Mouse (Mus musculus) MEL (cell line): Measurements from ENCODE around the gene Pank4. TPM values are rescaled to one million over a fixed set of nuclear protein-coding genes. Genes with fewer than 3 reads are reported as not detected.

Experiments
- DNase-seq: peaks from one replicate; pipeline ENCODE4 v3.0.0; 2011; ENCODE audit warnings: low read depth, low spot score
- H3K27ac ChIP-seq: 2 replicates; pipeline ENCODE4 v1.5.1; 2012; ENCODE audit warnings: low read depth, mild to moderate bottlenecking, control low read depth, low read length, moderate library complexity; ENCODE audit not compliant: control insufficient read depth
- H3K27me3 ChIP-seq, 2 experiments: fragments of 150-350 bp in 1 of 2; sonication (generic) in 1 of 2; 2 replicates each; pipeline ENCODE4 v1.6.1; 2012; ENCODE audit warnings: low read length in 2 of 2, mild to moderate bottlenecking in 2 of 2, improper control_type of control experiment in 1 of 2, moderate library complexity in 1 of 2; ENCODE audit not compliant: insufficient read depth in 2 of 2, control insufficient read depth in 1 of 2
- H3K36me3 ChIP-seq, 2 experiments: 2 replicates each; pipeline ENCODE4 v1.6.1; 2012 to 2014; ENCODE audit warnings: low read length in 2 of 2, improper control_type of control experiment in 1 of 2, inconsistent platforms in 1 of 2, mild to moderate bottlenecking in 1 of 2; ENCODE audit not compliant: insufficient read depth in 2 of 2, control insufficient read depth in 1 of 2
- H3K4me1 ChIP-seq, 2 experiments: fragments of 150-350 bp in 1 of 2; sonication (generic) in 1 of 2; 2 replicates each; pipeline ENCODE4 v1.6.1; 2012; ENCODE audit warnings: low read length in 2 of 2, improper control_type of control experiment in 1 of 2, mild to moderate bottlenecking in 1 of 2; ENCODE audit not compliant: insufficient read depth in 2 of 2, control insufficient read depth in 1 of 2
- H3K4me3 ChIP-seq, 2 experiments: fragments of 150-350 bp in 1 of 2; sonication (generic) in 1 of 2; 2 replicates each; pipeline ENCODE4 v1.5.1; 2012; ENCODE audit warnings: low read depth in 2 of 2, low read length in 2 of 2, mild to moderate bottlenecking in 2 of 2, moderate library complexity in 2 of 2, control low read depth in 1 of 2, improper control_type of control experiment in 1 of 2; ENCODE audit not compliant: control insufficient read depth in 1 of 2, insufficient read depth in 1 of 2
- H3K79me2 ChIP-seq: 2 replicates; pipeline ENCODE4 v1.6.1; 2012; ENCODE audit warnings: mild to moderate bottlenecking, low read length, moderate library complexity; ENCODE audit not compliant: control insufficient read depth, poor library complexity, insufficient read depth
- H3K9ac ChIP-seq: 2 replicates; pipeline ENCODE4 v1.6.1; 2012; ENCODE audit warnings: low read depth, mild to moderate bottlenecking, control low read depth, low read length, moderate library complexity; ENCODE audit not compliant: control insufficient read depth, poor library complexity, severe bottlenecking
- H3K9me3 ChIP-seq: fragments of 150-350 bp; sonication (generic); replicated peaks from 2 replicates; pipeline ENCODE4 v1.6.1; 2012; ENCODE audit warnings: mild to moderate bottlenecking, low read length, improper control_type of control experiment, moderate library complexity; ENCODE audit not compliant: insufficient read depth
- BHLHE40 ChIP-seq: IDR thresholded peaks from 2 replicates; pipeline ENCODE4 v1.6.1; 2012; ENCODE audit warnings: low read depth, mild to moderate bottlenecking, inconsistent platforms, low read length, improper control_type of control experiment, borderline replicate concordance
- CHD2 ChIP-seq: IDR thresholded peaks from 2 replicates; pipeline ENCODE4 v1.6.1; 2011; ENCODE audit warnings: low read length, improper control_type of control experiment
- CTCF ChIP-seq, 3 experiments: IDR thresholded peaks in 2 of 3; conservative IDR thresholded peaks in 1 of 3; 2 replicates each; pipeline ENCODE4 v1.5.1; 2011 to 2012; ENCODE audit warnings: low read length in 3 of 3, low read depth in 2 of 3, mild to moderate bottlenecking in 2 of 3, improper control_type of control experiment in 1 of 3, inconsistent platforms in 1 of 3, mixed read lengths in 1 of 3, moderate library complexity in 1 of 3; ENCODE audit not compliant: control insufficient read depth in 1 of 3, insufficient read depth in 1 of 3, poor library complexity in 1 of 3, severe bottlenecking in 1 of 3
- HCFC1 ChIP-seq: IDR thresholded peaks from 2 replicates; pipeline ENCODE4 v1.6.1; 2012; ENCODE audit warnings: low read depth, mild to moderate bottlenecking, inconsistent platforms, low read length, improper control_type of control experiment, moderate library complexity
- MAX ChIP-seq: IDR thresholded peaks from 2 replicates; pipeline ENCODE4 v1.6.1; 2011; ENCODE audit warnings: low read length, improper control_type of control experiment
- MAZ ChIP-seq: IDR thresholded peaks from 2 replicates; pipeline ENCODE4 v1.6.1; 2012; ENCODE audit warnings: low read depth, mild to moderate bottlenecking, inconsistent platforms, low read length, improper control_type of control experiment
- MXI1 ChIP-seq: IDR thresholded peaks from 2 replicates; pipeline ENCODE4 v1.6.1; 2011; ENCODE audit warnings: mild to moderate bottlenecking, low read depth, low read length, improper control_type of control experiment
- MYB ChIP-seq: IDR thresholded peaks from 2 replicates; pipeline ENCODE4 v1.6.1; 2011; ENCODE audit warnings: mild to moderate bottlenecking, low read depth, low read length, improper control_type of control experiment
- MYC ChIP-seq: IDR thresholded peaks from 2 replicates; pipeline ENCODE4 v1.6.1; 2011; ENCODE audit warnings: low read depth, mild to moderate bottlenecking, low read length, improper control_type of control experiment, moderate library complexity
- NELFE ChIP-seq: IDR thresholded peaks from 2 replicates; pipeline ENCODE4 v1.6.1; 2011; ENCODE audit warnings: low read depth, low read length, improper control_type of control experiment
- POLR2AphosphoS2 ChIP-seq: IDR thresholded peaks from 2 replicates; pipeline ENCODE4 v1.6.1; 2011; ENCODE audit warnings: low read length, improper control_type of control experiment
- RAD21 ChIP-seq: IDR thresholded peaks from 2 replicates; pipeline ENCODE4 v1.6.1; 2011; ENCODE audit warnings: mild to moderate bottlenecking, low read depth, low read length, improper control_type of control experiment
- RCOR1 ChIP-seq: IDR thresholded peaks from 2 replicates; pipeline ENCODE4 v1.6.1; 2012; ENCODE audit warnings: low read depth, mild to moderate bottlenecking, inconsistent platforms, low read length, improper control_type of control experiment
- SMC3 ChIP-seq: IDR thresholded peaks from 2 replicates; pipeline ENCODE4 v1.6.1; 2011; ENCODE audit warnings: low read depth, low read length, improper control_type of control experiment
- TAL1 ChIP-seq: IDR thresholded peaks from 2 replicates; pipeline ENCODE4 v1.6.1; 2012; ENCODE audit warnings: mild to moderate bottlenecking, inconsistent platforms, low read length, moderate library complexity, mixed read lengths
- TBP ChIP-seq: IDR thresholded peaks from 2 replicates; pipeline ENCODE4 v1.8.0; 2011; ENCODE audit warnings: low read depth, low read length, improper control_type of control experiment
- USF1 ChIP-seq: IDR thresholded peaks from 2 replicates; pipeline ENCODE4 v1.6.1; 2014; ENCODE audit warnings: low read depth, mild to moderate bottlenecking, inconsistent platforms, low read length, improper control_type of control experiment, moderate library complexity
- ZKSCAN1 ChIP-seq: IDR thresholded peaks from 2 replicates; pipeline ENCODE4 v1.6.1; 2012; ENCODE audit warnings: low read depth, mild to moderate bottlenecking, inconsistent platforms, low read length, improper control_type of control experiment, moderate library complexity
- ZNF384 ChIP-seq: IDR thresholded peaks from 2 replicates; pipeline ENCODE4 v1.6.1; 2012; ENCODE audit warnings: low read depth, mild to moderate bottlenecking, inconsistent platforms, low read length, improper control_type of control experiment
- polyA plus RNA-seq, 2 experiments: library from polyadenylated mRNA; stranded (reverse) in 1 of 2; unstranded in 1 of 2; fragments of >175 nt in 1 of 2; fragments of >200 nt in 1 of 2; gene quantifications; 2 replicates each; pipeline versions ENCODE4 v1.2.1 to v1.2.4; 2012; ENCODE audit warnings: low replicate concordance in 2 of 2, low read depth in 1 of 2; ENCODE audit not compliant: insufficient read length in 2 of 2, insufficient read depth in 1 of 2, missing spikeins in 1 of 2
- total RNA-seq: library from RNA; depleted of rRNA; stranded (reverse); fragments of 300-350 nt; gene quantifications from 2 replicates; pipeline ENCODE4 v1.2.3, GENCODE M21; 2012

Gene Pank4
- total and polyA plus RNA-seq, 3 experiments: 38.4 to 55.5 TPM; not detected in 1

DNA sequence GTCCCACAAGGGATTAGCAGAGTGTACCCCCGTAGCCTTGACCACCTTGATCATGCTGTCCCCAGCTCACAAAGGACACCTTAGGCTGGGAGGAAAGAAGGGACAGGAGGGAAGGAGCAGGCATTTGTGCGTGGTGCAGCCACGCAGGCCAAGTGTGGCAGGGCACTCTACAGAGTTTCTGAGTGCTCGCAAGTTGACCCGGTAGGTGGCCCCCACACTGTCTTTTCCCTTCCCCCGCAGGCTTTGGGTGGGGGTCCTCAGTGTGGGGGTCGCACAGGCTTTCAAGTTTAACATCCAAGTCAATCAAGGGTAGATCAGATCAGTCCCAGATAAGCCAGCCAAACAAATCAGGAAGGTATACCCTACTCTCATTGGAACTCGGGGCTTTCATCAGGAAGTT, 54.1 kb downstream of the Pank4 start:
- H3K4me3 ChIP-seq: no peak overlapping the region
- no peak overlapping the region for H3K9ac ChIP-seq
- 0 out of 4 replicates have a peak, but pooled peaks cover 0 to 1% of the 10 kb centered on the region in 2 experiments for H3K27me3 ChIP-seq
- no peak for DNase-seq
- TF ChIP-seq TBP (no peak), BHLHE40 (no peak), ZKSCAN1 (no peak), MAZ (no peak), MXI1 (no peak)
- TF ChIP-seq, all 39 proteins: peak for 0
- Histone ChIP-seq H3K9me3 (no peaks in the 10 kb centered on the region), H3K36me3 (no peaks in the 10 kb centered on the region), H3K27ac (no peak overlapping the region), H3K4me1 (no peaks in the 10 kb centered on the region), H3K79me2 (no peaks in the 10 kb centered on the region)

DNA sequence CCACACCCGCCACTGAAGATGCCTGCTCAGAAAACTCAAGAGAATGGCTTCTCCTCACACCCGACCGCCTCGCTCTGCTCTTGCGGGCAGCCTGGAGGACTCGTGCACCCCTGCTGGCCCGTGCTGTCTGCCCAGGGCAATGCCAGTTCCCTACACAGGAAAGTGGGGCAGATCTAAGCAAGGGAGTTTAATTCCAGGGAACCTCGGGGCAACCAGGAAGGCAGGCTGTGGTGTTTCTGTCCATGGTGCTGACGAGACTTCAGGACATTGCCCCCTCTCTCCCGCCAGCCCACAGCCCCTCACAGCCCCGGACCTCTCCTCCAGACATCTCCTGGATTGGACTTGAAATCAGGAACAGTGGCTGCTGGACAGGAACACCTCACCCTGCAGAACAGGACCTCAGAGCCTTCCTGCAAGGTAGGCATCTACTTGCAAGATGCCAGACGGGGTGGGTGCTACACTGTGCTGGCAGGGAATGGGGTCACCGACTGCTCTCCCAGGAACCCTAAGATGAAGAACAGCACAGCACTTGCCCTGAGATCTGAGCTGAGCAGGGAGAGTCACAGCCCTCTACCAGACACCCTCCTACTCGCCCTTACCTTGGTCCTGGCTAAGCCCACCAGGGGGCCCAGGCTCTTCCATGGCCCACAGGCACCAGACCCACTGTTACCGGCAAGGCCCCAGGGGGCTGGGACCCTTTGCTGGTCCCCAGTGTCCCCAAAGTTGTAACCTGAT, 54.8 kb downstream of the Pank4 start:
- Histone ChIP-seq H3K4me3 (no peak overlapping the region), H3K36me3 (no peaks in the 10 kb centered on the region), H3K9ac (no peak overlapping the region), H3K27me3 (0 out of 4 replicates have a peak, but pooled peaks cover 0 to 1% of the 10 kb centered on the region in 2 experiments), H3K27ac (no peak overlapping the region), H3K9me3 (no peaks in the 10 kb centered on the region), H3K4me1 (no peaks in the 10 kb centered on the region), H3K79me2 (no peaks in the 10 kb centered on the region)
- no peak for TF ChIP-seq CHD2
- peak; percentile 38 for DNase-seq

DNA sequence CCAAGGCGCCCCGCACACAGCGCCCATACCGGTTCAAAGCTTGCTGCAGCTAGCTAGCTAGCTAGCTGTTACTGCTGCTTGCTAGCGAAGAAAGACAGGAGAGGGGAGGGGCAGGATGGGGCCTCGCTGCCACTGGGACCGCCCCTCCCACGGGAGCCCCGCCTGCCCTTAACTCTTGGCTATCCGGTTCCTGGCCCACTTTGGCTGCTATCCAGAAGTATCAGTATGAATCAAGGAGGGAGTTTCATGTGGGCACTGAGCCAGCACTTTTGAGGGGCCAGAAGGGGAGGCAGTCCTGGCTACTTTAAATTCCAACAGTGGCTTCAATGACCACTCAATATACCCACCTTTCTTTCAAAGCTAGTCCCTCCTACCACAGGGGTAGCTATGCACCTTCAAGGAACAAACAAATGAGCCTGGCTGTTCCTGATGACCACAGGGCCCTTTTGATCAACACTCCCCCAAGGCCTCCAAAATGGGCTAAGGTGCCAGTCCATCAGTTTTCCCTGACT, 55.5 kb downstream of the Pank4 start:
- DNase-seq: peak; percentile 14
- no peaks in the 10 kb centered on the region for H3K36me3 ChIP-seq
- H3K4me3 ChIP-seq: no peak overlapping the region
- no peaks in the 10 kb centered on the region for H3K9me3 ChIP-seq
- no peaks in the 10 kb centered on the region for H3K79me2 ChIP-seq
- 0 out of 4 replicates have a peak, but pooled peaks cover 0 to 1% of the 10 kb centered on the region in 2 experiments for H3K27me3 ChIP-seq
- H3K27ac ChIP-seq: no peak overlapping the region
- no peaks in the 10 kb centered on the region for H3K4me1 ChIP-seq
- TF ChIP-seq RAD21: no peak
- no peak for TF ChIP-seq TAL1
- TF ChIP-seq POLR2AphosphoS2: no peak
- TF ChIP-seq CTCF (IDR thresholded peaks at IDR 0.05 in 2 of 3, conservative IDR thresholded peaks at IDR 0.05 in 1 of 3; ENCODE audit: control insufficient read depth in 1 of 3, insufficient read depth in 1 of 3, low read depth in 2 of 3, low read length in 3 of 3, poor library complexity in 1 of 3, severe bottlenecking in 1 of 3): no peak
- TF ChIP-seq HCFC1: no peak
- TF ChIP-seq MAX: no peak
- TF ChIP-seq ZKSCAN1: no peak
- TF ChIP-seq BHLHE40: no peak
- no peak for TF ChIP-seq NELFE
- no peak for TF ChIP-seq USF1
- no peak for TF ChIP-seq ZNF384
- no peak for TF ChIP-seq SMC3
- no peak for TF ChIP-seq MYB
- TF ChIP-seq RCOR1: no peak
- TF ChIP-seq MYC: no peak
- no peak overlapping the region for H3K9ac ChIP-seq
